Mouse (Mus musculus) stomach, postnatal 0 days (tissue): ENCODE data around the gene Lrrc32.

Experiments
- CTCF ChIP-seq: IDR thresholded peaks from 2 replicates; pipeline ENCODE4 v1.5.1; 2016; ENCODE audit warnings: antibody characterized with exemption, low read depth, mild to moderate bottlenecking, moderate library complexity
- EP300 ChIP-seq: optimal IDR thresholded peaks from 2 replicates; pipeline ENCODE3; 2016; ENCODE audit warnings: antibody characterized with exemption

DNA sequence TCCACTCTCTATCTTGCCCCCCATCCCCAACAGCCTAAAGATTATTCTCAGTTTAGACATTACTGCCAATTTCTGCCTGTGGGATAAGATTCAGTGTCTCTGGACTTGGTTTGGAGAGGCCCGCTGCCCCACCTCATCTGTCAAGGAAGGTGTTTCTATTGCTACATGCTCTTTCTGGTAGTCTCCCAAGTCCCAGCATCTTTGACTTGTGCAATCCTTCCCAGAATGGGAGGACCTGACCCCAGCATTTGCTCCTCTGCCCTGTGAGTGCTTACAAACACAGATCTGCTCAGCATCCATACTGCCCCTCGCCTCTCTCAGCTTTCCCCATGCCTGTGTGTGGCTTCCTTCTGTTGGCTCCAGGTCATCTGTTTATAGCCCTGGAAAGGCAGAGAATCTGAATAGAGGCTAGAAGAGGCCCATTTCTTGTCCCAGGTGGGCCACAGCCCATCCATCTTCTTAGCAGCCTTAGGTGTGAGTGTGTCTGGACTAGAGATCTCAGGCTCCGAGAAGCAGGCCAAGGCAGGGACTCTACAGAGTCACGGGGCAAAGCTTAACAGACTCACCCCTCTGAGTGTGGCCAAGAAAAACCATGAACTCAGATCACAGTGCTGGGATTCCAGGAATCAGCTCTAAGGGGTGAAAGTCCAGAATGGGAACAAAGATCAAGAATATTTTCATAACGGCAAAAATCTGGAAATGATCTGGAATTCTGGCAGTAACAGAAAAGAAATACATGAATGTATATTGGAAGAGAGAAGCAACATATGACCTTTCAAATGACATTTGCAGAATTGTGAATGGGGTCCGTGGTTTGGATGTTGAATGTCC lies 36.0 kb downstream of the Lrrc32 start:
- TF ChIP-seq EP300 = no peak
- no peak for TF ChIP-seq CTCF
